Comparison of ENCODE assay signal across 8 mouse cellular contexts in the genomic region with DNA sequence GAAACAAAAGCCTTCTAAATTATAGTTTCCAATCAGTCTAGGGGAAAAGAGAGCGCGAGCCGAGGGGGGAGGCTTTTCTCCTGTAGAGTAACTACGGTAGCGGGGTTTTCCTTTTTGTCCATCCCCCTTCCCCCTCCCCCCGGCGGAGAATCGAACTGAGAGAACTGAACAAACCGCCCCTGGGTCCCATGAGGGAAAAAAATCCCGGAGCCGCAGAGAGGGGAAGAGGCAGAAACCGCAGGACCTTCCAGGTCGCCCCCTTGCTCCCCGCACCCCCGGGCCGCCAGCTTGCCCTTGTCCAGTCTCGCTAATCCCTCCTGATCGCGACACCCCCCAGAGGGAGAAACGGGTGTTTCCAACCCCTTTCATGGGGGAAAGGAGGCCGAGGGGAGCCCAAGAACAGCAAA. TPM values are rescaled to one million over a fixed set of nuclear protein-coding genes. Genes with fewer than 3 reads are reported as not detected.
DNase-seq lines count a peak whose midpoint lies in the region; ATAC-seq and TF ChIP-seq lines count a peak whose summit lies in the region.

No protein-coding gene starts in this region.

- H3K4me3 ChIP-seq in ES-E14 (ENCODE audit: insufficient read depth in 1 of 2, low read depth in 1 of 2, low read length in 2 of 2, poor library complexity in 1 of 2, severe bottlenecking in 1 of 2): peak overlapping the region; percentile 85 to 97
- H3K4me3 ChIP-seq in brown adipose tissue, adult 24 weeks (ENCODE audit: insufficient read depth, low read depth, low read length): peak overlapping the region; percentile 92
- peak overlapping the region; percentile 59 for H3K4me3 ChIP-seq in forebrain, embryonic 12.5 days (replicated peaks)
- peak overlapping the region; percentile 97 for H3K4me3 ChIP-seq in layer of hippocampus, adult 2 months
- peak overlapping the region; percentile 79 for H3K4me3 ChIP-seq in lung, embryonic 15.5 days

- intact Hi-C loops in heart, postnatal 14 days (cut with DNase I): loop anchor here (2.0 to 5.0 kb wide), 3 partner anchors 36 to 78 kb away; no protein-coding TSS in a partner anchor

- no peaks in the 10 kb centered on the region for H3K9me3 ChIP-seq in ES-E14 (ENCODE audit: control insufficient read depth, insufficient read depth, low read depth, low read length)
- H3K9me3 ChIP-seq in forebrain, embryonic 12.5 days: no peaks in the 10 kb centered on the region
- no peaks in the 10 kb centered on the region for H3K9me3 ChIP-seq in lung, embryonic 15.5 days

- peak overlapping the region; percentile 78 for H3K9ac ChIP-seq in ES-E14 (ENCODE audit: insufficient read depth, low read depth, low read length, poor library complexity, severe bottlenecking)
- H3K9ac ChIP-seq in forebrain, embryonic 12.5 days: peak overlapping the region; percentile 79
- peak overlapping the region; percentile 77 for H3K9ac ChIP-seq in lung, embryonic 15.5 days

- peak overlapping the region; percentile 82 for H3K4me2 ChIP-seq in forebrain, embryonic 12.5 days
- H3K4me2 ChIP-seq in lung, embryonic 15.5 days: peak overlapping the region; percentile 87

- H3K4me1 ChIP-seq in ES-E14 (ENCODE audit: control insufficient read depth in 2 of 2, insufficient read depth in 2 of 2, low read length in 2 of 2, poor library complexity in 1 of 2): no peaks in the 10 kb centered on the region
- H3K4me1 ChIP-seq in brown adipose tissue, adult 24 weeks (ENCODE audit: control insufficient read depth, insufficient read depth, insufficient read length, low read length): no peaks in the 10 kb centered on the region; the same call in 1 of the 2 replicates
- H3K4me1 ChIP-seq in forebrain, embryonic 12.5 days: peaks cover 27% of the 10 kb centered on the region
- peaks cover 24% of the 10 kb centered on the region for H3K4me1 ChIP-seq in lung, embryonic 15.5 days

- no peaks in the 10 kb centered on the region for H3K27me3 ChIP-seq in forebrain, embryonic 12.5 days
- H3K27me3 ChIP-seq in lung, embryonic 15.5 days: no peaks in the 10 kb centered on the region; the same call in 1 of the 2 replicates

- peak; percentile 4 for ATAC-seq in forebrain, embryonic 12.5 days (ENCODE audit: low FRiP score)
- peak; percentile 4; the same call in 1 of the 2 replicates for ATAC-seq in lung, embryonic 15.5 days (ENCODE audit: borderline replicate concordance, extremely low read depth, low FRiP score, low TSS enrichment)

- no peak overlapping the region for H3K27ac ChIP-seq in ES-E14 (ENCODE audit: insufficient read depth, low read depth, low read length, poor library complexity, severe bottlenecking)
- H3K27ac ChIP-seq in brown adipose tissue, adult 24 weeks (replicated peaks; ENCODE audit: low read depth, low read length): peak overlapping the region; percentile 72
- peak overlapping the region; percentile 54 for H3K27ac ChIP-seq in forebrain, embryonic 12.5 days
- H3K27ac ChIP-seq in layer of hippocampus, adult 2 months: peak overlapping the region; percentile 94
- H3K27ac ChIP-seq in lung, embryonic 15.5 days: peak overlapping the region; percentile 61

- in situ Hi-C loops in ES-E14 (cut with MboI; ENCODE audit: low sequenced_read_pairs in 2 of 2, unreplicated experiment in 2 of 2): no loop called here

- TF ChIP-seq CTCF in layer of hippocampus, adult 2 months (conservative IDR thresholded peaks at IDR 0.05): no peak; the same call in none of the 2 replicates

- WGBS in forebrain, embryonic 12.5 days: 2% methylated on average over 18 of the region's 21 CpGs
- under 1% methylated on average over 18 of the region's 21 CpGs for WGBS in lung, embryonic 15.5 days

- H3K36me3 ChIP-seq in ES-E14 (ENCODE audit: control insufficient read depth, insufficient read depth, low read length, poor library complexity, severe bottlenecking): no peaks in the 10 kb centered on the region
- no peaks in the 10 kb centered on the region for H3K36me3 ChIP-seq in forebrain, embryonic 12.5 days (replicated peaks)
- no peaks in the 10 kb centered on the region for H3K36me3 ChIP-seq in lung, embryonic 15.5 days

- peak; percentile 13 for DNase-seq in ES-E14 (ENCODE audit: low read depth, low spot score)
- DNase-seq in heart, postnatal 14 days: peak; percentile 51 to 59
- peak; percentile 30 to 32 for DNase-seq in layer of hippocampus, adult 2 months (ENCODE audit: low spot score in 2 of 2)
- peak; percentile 67 to 70 for DNase-seq in right cerebral cortex, postnatal 10 days (ENCODE audit: low spot score in 2 of 2)
- DNase-seq in urinary bladder, postnatal 25 days (ENCODE audit: low spot score): peak; percentile 23

TF ChIP-seq in ES-E14, 5 proteins besides CTCF, POLR2A, EP300 and RAD21:
- TF ChIP-seq ZNF384 (IDR thresholded peaks at IDR 0.05; ENCODE audit: low read depth, low read length) (no peak), CHD2 (IDR thresholded peaks at IDR 0.05; ENCODE audit: low read depth, low read length) (no peak), ZC3H11A (IDR thresholded peaks at IDR 0.05; ENCODE audit: borderline replicate concordance, low read depth, low read length) (no peak), MAFK (IDR thresholded peaks at IDR 0.05; ENCODE audit: insufficient read depth, low read depth, low read length) (no peak), HCFC1 (IDR thresholded peaks at IDR 0.05; ENCODE audit: borderline replicate concordance, insufficient read depth, low read length) (no peak)

RNA-seq across cellular contexts. Expression of gene Cpeb4, which starts 0.9 kb away (rescaled TPM):
- total RNA-seq in ES-E14 (2012; rRNA removed): 7.8 and 11.5 TPM in 2 replicates
- 12.2 and 16.5 TPM in 2 replicates for polyA plus RNA-seq in brown adipose tissue, adult 24 weeks (2012; ENCODE audit: insufficient read depth, insufficient read length, missing spikeins)
- polyA plus RNA-seq in forebrain, embryonic 12.5 days (2016; fragmentation: Nextera tagmentation; extraction: Ambion mirVana): 11.7 and 14.0 TPM in 2 replicates
- total RNA-seq in heart, postnatal 14 days (2021): 10 to 100 TPM; 82.8 to 94.9 TPM
- 100 to 1,000 TPM; 153 to 156 TPM for total RNA-seq in layer of hippocampus, adult 2 months (2021)
- polyA plus RNA-seq in lung, embryonic 15.5 days (2015; fragmentation: Nextera tagmentation; extraction: Ambion mirVana): 2.9 and 3.3 TPM in 2 replicates

Comparison
In these comparisons a context has a peak if more than half of its experiments do, and no peak if none do; other contexts are left out.
1. DNase-seq: peak in every context shown above with its lines; median percentile 68 in right cerebral cortex, postnatal 10 days; 55 in heart, postnatal 14 days; 31 in layer of hippocampus, adult 2 months; 23 in urinary bladder, postnatal 25 days; 13 in ES-E14.